Mouse (Mus musculus) midbrain, postnatal 0 days (tissue): ENCODE data around the gene Zdhhc14. TPM values are rescaled to one million over a fixed set of nuclear protein-coding genes. Genes with fewer than 3 reads are reported as not detected.

Source experiments
- ATAC-seq: fragments of 200-750 bp; cut with Nextera tagmentation; 2 replicates; pipeline ENCODE4 v1.8.0; 2017; ENCODE audit warnings: moderate number of reproducible peaks, mild to moderate bottlenecking, moderate TSS enrichment, moderate library complexity; ENCODE audit not compliant: low FRiP score
- DNase-seq: peaks from one replicate; pipeline ENCODE4 v3.0.0-alpha.2; 2015; ENCODE audit warnings: low spot score
- H3K27ac ChIP-seq: fragments of 300-500 bp; sonication (generic); 2 replicates; pipeline ENCODE4 v1.5.1; 2014; ENCODE audit warnings: low read depth, mild to moderate bottlenecking, low read length, mixed read lengths
- H3K27me3 ChIP-seq: fragments of 300-500 bp; sonication (generic); 2 replicates; pipeline ENCODE4 v1.6.1; 2014; ENCODE audit warnings: low read length, control low read depth, mixed read lengths; ENCODE audit not compliant: insufficient read depth
- H3K36me3 ChIP-seq: fragments of 300-500 bp; sonication (generic); 2 replicates; pipeline ENCODE4 v1.6.1; 2014; ENCODE audit warnings: low read length, control low read depth, mixed read lengths; ENCODE audit not compliant: insufficient read depth
- H3K4me1 ChIP-seq: fragments of 300-500 bp; sonication (generic); 2 replicates; pipeline ENCODE4 v1.6.1; 2014; ENCODE audit warnings: mild to moderate bottlenecking, control low read depth, antibody characterized with exemption, low read length, mixed read lengths; ENCODE audit not compliant: insufficient read depth
- H3K4me2 ChIP-seq: fragments of 300-500 bp; sonication (generic); 2 replicates; pipeline ENCODE4 v1.6.1; 2014; ENCODE audit warnings: low read depth, mild to moderate bottlenecking, low read length, mixed read lengths; ENCODE audit not compliant: poor library complexity, severe bottlenecking
- H3K4me3 ChIP-seq: fragments of 300-500 bp; sonication (generic); 2 replicates; pipeline ENCODE4 v1.5.1; 2014; ENCODE audit warnings: low read depth, mild to moderate bottlenecking, low read length, moderate library complexity
- H3K9ac ChIP-seq: fragments of 300-500 bp; sonication (generic); replicated peaks from 2 replicates; pipeline ENCODE4 v1.6.1; 2014; ENCODE audit warnings: mild to moderate bottlenecking, low read length, moderate library complexity, mixed read lengths; ENCODE audit not compliant: poor library complexity, severe bottlenecking
- H3K9me3 ChIP-seq: fragments of 300-500 bp; sonication (generic); 2 replicates; pipeline ENCODE4 v1.6.1; 2016; ENCODE audit warnings: low read length, control low read depth
- CTCF ChIP-seq: IDR thresholded peaks from 2 replicates; pipeline ENCODE4 v1.5.1; 2016; ENCODE audit warnings: antibody characterized with exemption, mild to moderate bottlenecking
- WGBS: fragments of 180-500 bp; shearing (Covaris S2); extraction: QIAGEN DNeasy Blood & Tissue Kit; methylation state at CpG from one replicate; pipeline ENCODE4 v1.1.7; 2014; 5-methylcytosine and 5-hydroxymethylcytosine counted together
- polyA plus RNA-seq: library from polyadenylated mRNA; unstranded; fragments of >200 nt; fragmentation: Nextera tagmentation; extraction: Ambion mirVana; gene quantifications from 2 replicates; pipeline ENCODE4 v1.2.1, GENCODE M21; 2015
- total RNA-seq: library from RNA; depleted of rRNA; stranded (reverse); fragments of >200 nt; gene quantifications from 2 replicates; pipeline ENCODE4 v1.2.3, GENCODE M21; 2014

Zdhhc14 gene
- total and polyA plus RNA-seq, 2 experiments from 2014 or later = 9.6 to 18.3 TPM

DNA sequence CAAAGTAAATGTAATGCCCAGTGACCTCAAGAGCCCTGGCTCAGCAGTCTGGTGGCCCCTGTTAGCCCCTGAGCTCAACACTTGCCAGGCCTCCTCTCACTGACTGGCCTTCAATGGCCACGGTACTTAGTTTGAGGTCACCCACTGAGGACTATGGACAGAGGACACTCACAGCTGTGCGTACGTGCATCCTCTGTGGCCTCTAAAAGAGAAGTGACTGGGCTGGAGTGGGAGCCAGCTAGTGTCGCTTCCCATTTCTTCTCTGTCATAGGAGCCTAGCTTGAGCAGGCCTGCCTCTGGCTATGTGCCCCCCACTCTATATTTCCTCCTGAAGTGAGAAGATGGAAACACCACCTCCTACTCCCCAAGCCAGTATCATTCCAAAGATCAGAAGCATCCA lies 273.4 kb downstream of the Zdhhc14 start:
- H3K9ac ChIP-seq = no peak overlapping the region
- no peaks in the 10 kb centered on the region for H3K9me3 ChIP-seq
- 79% methylated on average over 4 of the region's 4 CpGs for WGBS
- no peak overlapping the region for H3K27ac ChIP-seq
- H3K27me3 ChIP-seq = no peaks in the 10 kb centered on the region
- no peak for TF ChIP-seq CTCF
- peaks cover 5% of the 10 kb centered on the region; the same call in 1 of the 2 replicates for H3K4me1 ChIP-seq
- ATAC-seq = no peak
- DNase-seq = no peak
- no peaks in the 10 kb centered on the region for H3K36me3 ChIP-seq
- H3K4me3 ChIP-seq = no peak overlapping the region
- H3K4me2 ChIP-seq = no peak overlapping the region

DNA sequence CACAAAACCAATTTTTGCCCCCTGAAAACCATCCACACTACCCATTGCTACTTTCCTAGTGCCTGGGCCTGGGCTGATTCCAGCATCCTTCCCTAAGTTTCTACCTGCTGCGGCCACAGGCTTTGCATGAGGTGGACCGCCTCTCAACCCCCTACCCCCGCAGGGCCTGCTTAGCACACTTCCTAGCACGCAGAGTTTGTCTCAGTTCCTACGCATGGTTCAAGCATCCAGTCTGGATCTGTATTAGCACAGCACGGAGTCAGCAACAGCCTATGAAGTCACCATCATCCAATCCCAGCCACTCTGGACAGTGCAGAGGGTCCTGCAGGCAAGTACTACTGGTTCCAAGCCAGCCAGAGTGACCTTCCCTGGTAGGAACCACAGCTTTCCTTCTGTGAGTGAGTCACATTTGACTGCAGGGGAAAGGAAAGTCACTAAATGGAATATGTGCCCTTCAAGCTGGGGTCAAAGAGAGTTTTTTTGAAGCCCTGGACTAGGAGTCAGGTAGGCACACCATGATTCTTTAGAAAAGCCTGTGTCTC lies 275.9 kb downstream of the Zdhhc14 start:
- DNase-seq (no peak), ATAC-seq (no peak)
- Histone ChIP-seq H3K4me3 (no peak overlapping the region), H3K36me3 (no peaks in the 10 kb centered on the region), H3K9ac (no peak overlapping the region), H3K9me3 (no peaks in the 10 kb centered on the region), H3K4me2 (no peak overlapping the region), H3K4me1 (peaks cover 5% of the 10 kb centered on the region; the same call in 1 of the 2 replicates), H3K27ac (no peak overlapping the region), H3K27me3 (no peaks in the 10 kb centered on the region)
- no peak for TF ChIP-seq CTCF
- WGBS = 64% methylated on average over 6 of the region's 6 CpGs

DNA sequence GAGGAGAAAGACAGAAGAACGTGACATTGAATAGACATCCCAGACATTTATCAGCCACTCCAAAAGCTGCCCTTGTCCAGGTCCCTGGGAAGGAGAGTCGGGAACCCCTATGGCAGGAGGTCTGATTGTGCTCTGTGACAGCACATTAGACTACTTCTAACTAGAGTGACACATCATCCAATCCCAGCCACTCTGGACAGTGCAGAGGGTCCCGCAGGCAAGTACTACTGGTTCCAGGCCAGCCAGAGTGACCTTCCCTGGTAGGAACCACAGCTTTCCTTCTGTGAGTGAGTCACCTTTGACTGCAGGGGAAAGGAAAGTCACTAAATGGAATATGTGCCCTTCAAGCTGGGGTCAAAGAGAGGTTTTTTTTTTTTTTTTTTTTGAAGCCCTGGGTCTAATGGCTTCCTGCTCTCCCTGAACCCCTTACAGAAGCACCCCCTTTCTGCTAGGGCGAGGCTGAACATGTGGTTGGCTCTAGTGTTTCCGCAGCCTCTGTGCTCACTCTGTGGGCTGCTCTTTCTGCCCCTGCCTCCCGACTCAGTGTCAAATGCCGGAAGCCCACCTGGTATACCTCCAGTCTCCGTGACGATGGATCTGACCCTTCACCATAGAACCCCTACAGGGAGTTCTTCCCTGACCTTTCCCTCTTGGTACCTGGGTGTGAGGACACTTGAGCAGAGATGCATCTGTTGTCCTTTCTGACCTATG lies 276.6 kb downstream of the Zdhhc14 start:
- no peak overlapping the region for H3K9ac ChIP-seq
- peaks cover 5% of the 10 kb centered on the region; the same call in 1 of the 2 replicates for H3K4me1 ChIP-seq
- 87% methylated on average over 9 of the region's 9 CpGs for WGBS
- no peaks in the 10 kb centered on the region for H3K27me3 ChIP-seq
- H3K9me3 ChIP-seq = no peaks in the 10 kb centered on the region
- H3K36me3 ChIP-seq = no peaks in the 10 kb centered on the region
- TF ChIP-seq CTCF = no peak
- no peak overlapping the region for H3K4me2 ChIP-seq
- DNase-seq (no peak), ATAC-seq (no peak)
- no peak overlapping the region for H3K27ac ChIP-seq
- no peak overlapping the region for H3K4me3 ChIP-seq

DNA sequence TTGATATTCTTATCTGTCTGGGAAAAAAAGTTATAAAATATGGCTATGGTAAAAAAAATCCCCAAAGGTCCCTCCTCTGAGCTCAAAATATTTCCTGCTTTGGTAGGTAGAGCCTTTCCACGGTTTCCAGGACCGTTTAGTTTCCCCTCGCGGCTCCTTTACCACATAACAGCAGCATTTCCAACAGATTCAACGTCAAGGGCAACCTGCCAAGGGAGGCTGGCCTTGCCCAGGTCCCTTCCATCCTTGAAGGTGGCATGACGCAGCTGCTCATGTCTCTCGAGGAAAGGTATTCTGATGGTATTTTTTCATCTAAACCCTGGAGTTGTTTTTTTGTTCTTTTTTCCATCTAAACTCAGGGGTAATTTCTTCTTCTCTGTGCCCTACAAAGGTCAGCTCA lies 277.4 kb downstream of the Zdhhc14 start:
- ATAC-seq (no peak), DNase-seq (no peak)
- Histone ChIP-seq H3K4me2 (peak overlapping the region; percentile 55), H3K27me3 (no peaks in the 10 kb centered on the region), H3K4me1 (peaks cover 5% of the 10 kb centered on the region; the same call in 1 of the 2 replicates), H3K9me3 (no peaks in the 10 kb centered on the region), H3K27ac (peak overlapping the region; percentile 33), H3K36me3 (no peaks in the 10 kb centered on the region), H3K9ac (peak overlapping the region; percentile 39), H3K4me3 (peak overlapping the region; percentile 31; the same call in 1 of the 2 replicates)
- 28% methylated on average over 7 of the region's 7 CpGs for WGBS
- no peak for TF ChIP-seq CTCF

GRCm38 (mm10) chr17:5770265-5771249 lies 278.2 kb downstream of the Zdhhc14 start:
- no peak for TF ChIP-seq CTCF
- no peaks in the 10 kb centered on the region for H3K9me3 ChIP-seq
- ATAC-seq (peak; percentile 89), DNase-seq (peak; percentile 58)
- peak overlapping the region; percentile 39 for H3K9ac ChIP-seq
- H3K4me2 ChIP-seq = peak overlapping the region; percentile 55
- H3K27ac ChIP-seq = peak overlapping the region; percentile 33
- 6% methylated on average over 22 of the region's 22 CpGs for whole genome bisulfite sequencing
- H3K27me3 ChIP-seq = no peaks in the 10 kb centered on the region
- H3K4me3 ChIP-seq = peak overlapping the region; percentile 31; the same call in 1 of the 2 replicates
- H3K36me3 ChIP-seq = no peaks in the 10 kb centered on the region
- H3K4me1 ChIP-seq = peaks cover 5% of the 10 kb centered on the region; the same call in 1 of the 2 replicates
